Mouse (Mus musculus) olfactory bulb, adult 2 months (tissue): Measurements from ENCODE around the gene Crybg3. TPM values are rescaled to one million over a fixed set of nuclear protein-coding genes. Genes with fewer than 3 reads are reported as not detected.

ENCODE experiments used
- H3K27ac ChIP-seq: fragments of 200-500 bp; 2 replicates; pipeline ENCODE4 v1.5.1; 2012; ENCODE audit warnings: low read depth, low read length; ENCODE audit not compliant: insufficient read depth
- H3K4me1 ChIP-seq: fragments of 200-500 bp; 2 replicates; pipeline ENCODE4 v1.6.1; 2012; ENCODE audit warnings: low read length; ENCODE audit not compliant: control insufficient read depth, insufficient read depth
- H3K4me3 ChIP-seq: fragments of 200-500 bp; 2 replicates; pipeline ENCODE4 v1.5.1; 2012; ENCODE audit warnings: mild to moderate bottlenecking, low read depth, low read length, moderate library complexity; ENCODE audit not compliant: insufficient read depth
- CTCF ChIP-seq: fragments of 200-500 bp; IDR thresholded peaks from 2 replicates; pipeline ENCODE4 v1.5.1; 2012; ENCODE audit warnings: low read depth, mild to moderate bottlenecking, low read length, moderate library complexity; ENCODE audit not compliant: insufficient read depth
- POLR2A ChIP-seq: fragments of 200-500 bp; IDR thresholded peaks from 2 replicates; pipeline ENCODE4 v1.6.1; 2012; ENCODE audit warnings: mild to moderate bottlenecking, low read depth, low read length, moderate library complexity; ENCODE audit not compliant: insufficient read depth
- WGBS: fragments of 180-500 bp; shearing (Covaris S2); methylation state at CpG from one replicate; pipeline ENCODE4 v1.1.7; 2018; 5-methylcytosine and 5-hydroxymethylcytosine counted together
- polyA plus RNA-seq: library from polyadenylated mRNA; stranded (reverse); fragments of >200 nt; gene quantifications from 2 replicates; pipeline ENCODE4 v1.2.4, GENCODE M21; 2012; ENCODE audit warnings: low replicate concordance; ENCODE audit not compliant: missing spikeins, insufficient read depth, insufficient read length

The Crybg3 gene
- polyA plus RNA-seq, 1 experiment = not detected

- 55% methylated on average over 6 of the region's 6 CpGs for WGBS
- no peak for TF ChIP-seq POLR2A
- no peak for TF ChIP-seq CTCF
- Histone ChIP-seq H3K4me1 (0 out of 2 replicates have a peak, but pooled peaks cover 11% of the 10 kb centered on the region), H3K27ac (no peak overlapping the region), H3K4me3 (no peak overlapping the region)
These were observed 14.5 kb downstream of the Crybg3 start for GRCm38 (mm10) chr16:59586276-59586675.

GRCm38 (mm10) chr16:59585706-59586244 is 15.0 kb downstream of the Crybg3 start:
- no peak for TF ChIP-seq POLR2A
- TF ChIP-seq CTCF = no peak
- Histone ChIP-seq H3K4me3 (no peak overlapping the region), H3K4me1 (0 out of 2 replicates have a peak, but pooled peaks cover 11% of the 10 kb centered on the region), H3K27ac (no peak overlapping the region)
- WGBS = 93% methylated on average over 4 of the region's 4 CpGs

- H3K27ac ChIP-seq = no peak overlapping the region
- TF ChIP-seq CTCF (no peak), POLR2A (no peak)
- H3K4me1 ChIP-seq = 0 out of 2 replicates have a peak, but pooled peaks cover 11% of the 10 kb centered on the region
- 79% methylated on average over 5 of the region's 5 CpGs for WGBS
- no peak overlapping the region for H3K4me3 ChIP-seq
These were observed 17.3 kb downstream of the Crybg3 start for GRCm38 (mm10) chr16:59583515-59583914.

GRCm38 (mm10) chr16:59579237-59579636 is 21.5 kb downstream of the Crybg3 start:
- Histone ChIP-seq H3K27ac (no peak overlapping the region), H3K4me1 (no peaks in the 10 kb centered on the region), H3K4me3 (no peak overlapping the region)
- 91% methylated on average over 8 of the region's 8 CpGs for WGBS
- no peak for TF ChIP-seq CTCF
- no peak for TF ChIP-seq POLR2A

GRCm38 (mm10) chr16:59573961-59574360 is 26.8 kb downstream of the Crybg3 start:
- 84% methylated on average over 11 of the region's 11 CpGs for WGBS
- TF ChIP-seq POLR2A (no peak), CTCF (no peak)
- no peak overlapping the region for H3K27ac ChIP-seq
- H3K4me1 ChIP-seq = peaks cover 5% of the 10 kb centered on the region
- no peak overlapping the region for H3K4me3 ChIP-seq

GRCm38 (mm10) chr16:59572685-59573084 is 28.1 kb downstream of the Crybg3 start:
- Histone ChIP-seq H3K4me3 (no peak overlapping the region), H3K4me1 (peaks cover 5% of the 10 kb centered on the region), H3K27ac (no peak overlapping the region)
- WGBS = 74% methylated on average over 3 of the region's 3 CpGs
- TF ChIP-seq CTCF (no peak), POLR2A (no peak)

- Histone ChIP-seq H3K4me3 (no peak overlapping the region), H3K27ac (no peak overlapping the region), H3K4me1 (peaks cover 9% of the 10 kb centered on the region)
- WGBS = 97% methylated on average over 8 of the region's 8 CpGs
- TF ChIP-seq CTCF = no peak
- TF ChIP-seq POLR2A = no peak
These were observed 30.0 kb downstream of the Crybg3 start for GRCm38 (mm10) chr16:59570807-59571206.

GRCm38 (mm10) chr16:59569837-59570236 is 30.9 kb downstream of the Crybg3 start:
- WGBS = 54% methylated on average over 8 of the region's 8 CpGs
- no peak overlapping the region for H3K4me3 ChIP-seq
- no peak overlapping the region for H3K27ac ChIP-seq
- H3K4me1 ChIP-seq = peaks cover 9% of the 10 kb centered on the region
- TF ChIP-seq CTCF = no peak
- TF ChIP-seq POLR2A = no peak

GRCm38 (mm10) chr16:59567721-59568381 is 32.9 kb downstream of the Crybg3 start:
- H3K27ac ChIP-seq = 0 out of 2 replicates have a peak overlapping the region, but pooled peaks have one; percentile 40
- 50% methylated on average over 10 of the region's 10 CpGs for WGBS
- peaks cover 9% of the 10 kb centered on the region for H3K4me1 ChIP-seq
- no peak for TF ChIP-seq CTCF
- no peak for TF ChIP-seq POLR2A
- no peak overlapping the region for H3K4me3 ChIP-seq
